Mouse (Mus musculus) MEL (cell line): ENCODE measurements at regions not wholly inside any gene's neighbourhood (a gene's known extent, or its start where the extent isn't known, plus 50 kb on each side); places are given as distances from the start of the nearest gene placed in this dataset.

ENCODE experiments used
- DNase-seq: peaks from one replicate; pipeline ENCODE4 v3.0.0; 2011; ENCODE audit warnings: low read depth, low spot score
- H3K27ac ChIP-seq: 2 replicates; pipeline ENCODE4 v1.5.1; 2012; ENCODE audit warnings: low read depth, mild to moderate bottlenecking, control low read depth, low read length, moderate library complexity; ENCODE audit not compliant: control insufficient read depth
- H3K27me3 ChIP-seq, 2 experiments: fragments of 150-350 bp in 1 of 2; sonication (generic) in 1 of 2; 2 replicates each; pipeline ENCODE4 v1.6.1; 2012; ENCODE audit warnings: low read length in 2 of 2, mild to moderate bottlenecking in 2 of 2, improper control_type of control experiment in 1 of 2, moderate library complexity in 1 of 2; ENCODE audit not compliant: insufficient read depth in 2 of 2, control insufficient read depth in 1 of 2
- H3K36me3 ChIP-seq, 2 experiments: 2 replicates each; pipeline ENCODE4 v1.6.1; 2012 to 2014; ENCODE audit warnings: low read length in 2 of 2, improper control_type of control experiment in 1 of 2, inconsistent platforms in 1 of 2, mild to moderate bottlenecking in 1 of 2; ENCODE audit not compliant: insufficient read depth in 2 of 2, control insufficient read depth in 1 of 2
- H3K4me1 ChIP-seq, 2 experiments: fragments of 150-350 bp in 1 of 2; sonication (generic) in 1 of 2; 2 replicates each; pipeline ENCODE4 v1.6.1; 2012; ENCODE audit warnings: low read length in 2 of 2, improper control_type of control experiment in 1 of 2, mild to moderate bottlenecking in 1 of 2; ENCODE audit not compliant: insufficient read depth in 2 of 2, control insufficient read depth in 1 of 2
- H3K4me3 ChIP-seq, 2 experiments: fragments of 150-350 bp in 1 of 2; sonication (generic) in 1 of 2; 2 replicates each; pipeline ENCODE4 v1.5.1; 2012; ENCODE audit warnings: low read depth in 2 of 2, low read length in 2 of 2, mild to moderate bottlenecking in 2 of 2, moderate library complexity in 2 of 2, control low read depth in 1 of 2, improper control_type of control experiment in 1 of 2; ENCODE audit not compliant: control insufficient read depth in 1 of 2, insufficient read depth in 1 of 2
- H3K79me2 ChIP-seq: 2 replicates; pipeline ENCODE4 v1.6.1; 2012; ENCODE audit warnings: mild to moderate bottlenecking, low read length, moderate library complexity; ENCODE audit not compliant: control insufficient read depth, poor library complexity, insufficient read depth
- H3K9ac ChIP-seq: 2 replicates; pipeline ENCODE4 v1.6.1; 2012; ENCODE audit warnings: low read depth, mild to moderate bottlenecking, control low read depth, low read length, moderate library complexity; ENCODE audit not compliant: control insufficient read depth, poor library complexity, severe bottlenecking
- H3K9me3 ChIP-seq: fragments of 150-350 bp; sonication (generic); replicated peaks from 2 replicates; pipeline ENCODE4 v1.6.1; 2012; ENCODE audit warnings: mild to moderate bottlenecking, low read length, improper control_type of control experiment, moderate library complexity; ENCODE audit not compliant: insufficient read depth
- CHD1 ChIP-seq: IDR thresholded peaks from 2 replicates; pipeline ENCODE4 v1.6.1; 2012; ENCODE audit warnings: low read depth, mild to moderate bottlenecking, inconsistent platforms, low read length, improper control_type of control experiment
- CTCF ChIP-seq, 3 experiments: IDR thresholded peaks in 2 of 3; conservative IDR thresholded peaks in 1 of 3; 2 replicates each; pipeline ENCODE4 v1.5.1; 2011 to 2012; ENCODE audit warnings: low read length in 3 of 3, low read depth in 2 of 3, mild to moderate bottlenecking in 2 of 3, improper control_type of control experiment in 1 of 3, inconsistent platforms in 1 of 3, mixed read lengths in 1 of 3, moderate library complexity in 1 of 3; ENCODE audit not compliant: control insufficient read depth in 1 of 3, insufficient read depth in 1 of 3, poor library complexity in 1 of 3, severe bottlenecking in 1 of 3
- EP300 ChIP-seq, 2 experiments: IDR thresholded peaks; 2 replicates each; pipeline ENCODE4 v1.6.1; 2011; ENCODE audit warnings: improper control_type of control experiment in 2 of 2, low read length in 2 of 2, low read depth in 1 of 2, mild to moderate bottlenecking in 1 of 2
- ETS1 ChIP-seq: IDR thresholded peaks from 2 replicates; pipeline ENCODE4 v1.6.1; 2012; ENCODE audit warnings: low read depth, mild to moderate bottlenecking, inconsistent platforms, low read length, improper control_type of control experiment, moderate library complexity
- GABPA ChIP-seq: IDR thresholded peaks from 2 replicates; pipeline ENCODE4 v1.6.1; 2012; ENCODE audit warnings: low read depth, mild to moderate bottlenecking, inconsistent platforms, low read length, improper control_type of control experiment, moderate library complexity
- KAT2A ChIP-seq: conservative IDR thresholded peaks from 2 replicates; pipeline ENCODE4 v1.6.1; 2012; ENCODE audit warnings: low read depth, low read length, improper control_type of control experiment, inconsistent platforms
- MAFK ChIP-seq: IDR thresholded peaks from 2 replicates; pipeline ENCODE4 v1.6.1; 2011; ENCODE audit warnings: low read depth, mild to moderate bottlenecking, low read length, improper control_type of control experiment, borderline replicate concordance
- MAX ChIP-seq: IDR thresholded peaks from 2 replicates; pipeline ENCODE4 v1.6.1; 2011; ENCODE audit warnings: low read length, improper control_type of control experiment
- MAZ ChIP-seq: IDR thresholded peaks from 2 replicates; pipeline ENCODE4 v1.6.1; 2012; ENCODE audit warnings: low read depth, mild to moderate bottlenecking, inconsistent platforms, low read length, improper control_type of control experiment
- MYB ChIP-seq: IDR thresholded peaks from 2 replicates; pipeline ENCODE4 v1.6.1; 2011; ENCODE audit warnings: mild to moderate bottlenecking, low read depth, low read length, improper control_type of control experiment
- MYC ChIP-seq: IDR thresholded peaks from 2 replicates; pipeline ENCODE4 v1.6.1; 2011; ENCODE audit warnings: low read depth, mild to moderate bottlenecking, low read length, improper control_type of control experiment, moderate library complexity
- NELFE ChIP-seq: IDR thresholded peaks from 2 replicates; pipeline ENCODE4 v1.6.1; 2011; ENCODE audit warnings: low read depth, low read length, improper control_type of control experiment
- POLR2A ChIP-seq, 2 experiments: IDR thresholded peaks; 2 replicates each; pipeline ENCODE4 v1.6.1; 2011 to 2012; ENCODE audit warnings: low read length in 2 of 2, mild to moderate bottlenecking in 2 of 2, control low read depth in 1 of 2, improper control_type of control experiment in 1 of 2, low read depth in 1 of 2, moderate library complexity in 1 of 2; ENCODE audit not compliant: control insufficient read depth in 1 of 2, insufficient read depth in 1 of 2, poor library complexity in 1 of 2
- POLR2AphosphoS5 ChIP-seq: IDR thresholded peaks from 2 replicates; pipeline ENCODE4 v1.6.1; 2012; ENCODE audit warnings: low read depth, borderline replicate concordance, mild to moderate bottlenecking, inconsistent platforms, low read length, moderate library complexity, mixed read lengths
- RAD21 ChIP-seq: IDR thresholded peaks from 2 replicates; pipeline ENCODE4 v1.6.1; 2011; ENCODE audit warnings: mild to moderate bottlenecking, low read depth, low read length, improper control_type of control experiment
- RCOR1 ChIP-seq: IDR thresholded peaks from 2 replicates; pipeline ENCODE4 v1.6.1; 2012; ENCODE audit warnings: low read depth, mild to moderate bottlenecking, inconsistent platforms, low read length, improper control_type of control experiment
- TCF12 ChIP-seq: IDR thresholded peaks from 2 replicates; pipeline ENCODE4 v1.6.1; 2014; ENCODE audit warnings: low read depth, mild to moderate bottlenecking, inconsistent platforms, low read length, improper control_type of control experiment, moderate library complexity
- USF2 ChIP-seq, 2 experiments: IDR thresholded peaks; 2 replicates each; pipeline ENCODE4 v1.6.1; 2011 to 2012; ENCODE audit warnings: improper control_type of control experiment in 2 of 2, low read length in 2 of 2, borderline replicate concordance in 1 of 2, inconsistent platforms in 1 of 2, low read depth in 1 of 2, mild to moderate bottlenecking in 1 of 2; ENCODE audit not compliant: insufficient read depth in 1 of 2
- ZC3H11A ChIP-seq: IDR thresholded peaks from 2 replicates; pipeline ENCODE4 v1.6.1; 2012; ENCODE audit warnings: low read depth, mild to moderate bottlenecking, inconsistent platforms, low read length, improper control_type of control experiment
- ZMIZ1 ChIP-seq: IDR thresholded peaks from 2 replicates; pipeline ENCODE4 v1.6.1; 2012; ENCODE audit warnings: low read depth, mild to moderate bottlenecking, inconsistent platforms, low read length, improper control_type of control experiment, moderate library complexity
- ZNF384 ChIP-seq: IDR thresholded peaks from 2 replicates; pipeline ENCODE4 v1.6.1; 2012; ENCODE audit warnings: low read depth, mild to moderate bottlenecking, inconsistent platforms, low read length, improper control_type of control experiment

DNA sequence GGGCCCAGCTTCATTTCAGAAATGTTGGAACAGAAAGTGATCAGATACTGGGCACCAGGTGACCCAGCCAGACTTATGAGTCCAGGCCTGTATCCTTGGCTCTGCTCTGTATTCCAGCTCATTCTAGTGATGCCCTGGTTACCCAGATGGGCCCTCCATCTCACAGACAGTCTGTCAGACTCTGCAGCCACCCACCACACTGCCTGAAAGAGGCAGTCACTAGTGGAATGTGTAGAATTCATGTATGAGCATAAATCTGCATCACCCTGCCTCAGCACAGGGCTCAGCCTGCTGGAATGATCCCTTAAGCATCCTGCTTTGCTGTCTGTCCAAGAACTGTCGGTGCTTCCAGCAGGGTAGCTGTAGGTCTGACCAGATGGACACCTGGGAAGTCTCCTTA lies 51.8 kb upstream of the Nectin1 start:
- H3K9me3 ChIP-seq = no peaks in the 10 kb centered on the region
- no peaks in the 10 kb centered on the region for H3K36me3 ChIP-seq
- H3K4me1 ChIP-seq = no peaks in the 10 kb centered on the region
- DNase-seq = no peak
- no peaks in the 10 kb centered on the region for H3K27me3 ChIP-seq
- no peak overlapping the region for H3K4me3 ChIP-seq
- TF ChIP-seq CTCF (IDR thresholded peaks at IDR 0.05 in 2 of 3, conservative IDR thresholded peaks at IDR 0.05 in 1 of 3; ENCODE audit: control insufficient read depth in 1 of 3, insufficient read depth in 1 of 3, low read depth in 2 of 3, low read length in 3 of 3, poor library complexity in 1 of 3, severe bottlenecking in 1 of 3) (no peak), ZNF384 (no peak), ZC3H11A (no peak), MYC (no peak), GABPA (no peak), RAD21 (no peak), CHD1 (no peak), MAX (no peak), KAT2A (no peak), TCF12 (no peak), ZMIZ1 (no peak), NELFE (no peak), USF2 (IDR thresholded peaks at IDR 0.05; ENCODE audit: borderline replicate concordance in 1 of 2, insufficient read depth in 1 of 2, low read depth in 1 of 2, low read length in 2 of 2) (no peak), ETS1 (no peak), MYB (no peak), MAZ (no peak), MAFK (no peak), POLR2AphosphoS5 (no peak)
- H3K79me2 ChIP-seq = no peaks in the 10 kb centered on the region
- no peak overlapping the region for H3K27ac ChIP-seq
- H3K9ac ChIP-seq = no peak overlapping the region

DNA sequence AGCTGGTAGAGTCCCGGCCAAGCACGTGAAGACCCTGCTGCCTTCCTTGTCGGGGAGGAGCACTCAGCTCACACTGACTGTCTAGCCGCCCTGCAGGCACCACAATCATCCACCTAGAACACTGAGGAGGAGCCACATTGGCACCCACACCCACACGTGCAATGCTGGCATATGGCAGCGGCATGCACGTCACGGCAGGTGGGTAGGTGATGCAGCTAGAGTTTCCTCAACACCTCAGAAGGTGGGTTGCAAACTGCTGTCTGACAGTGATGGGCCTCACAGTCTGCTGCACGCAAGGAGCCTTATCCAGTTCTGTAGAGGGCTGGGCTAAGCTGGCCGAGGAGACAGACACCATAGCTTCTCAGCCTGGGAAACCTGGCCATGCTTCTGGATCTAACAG lies 51.2 kb upstream of the Nectin1 start:
- TF ChIP-seq POLR2A (IDR thresholded peaks at IDR 0.05; ENCODE audit: control insufficient read depth in 1 of 2, insufficient read depth in 1 of 2, low read depth in 1 of 2, low read length in 2 of 2, poor library complexity in 1 of 2) = no peak
- TF ChIP-seq RCOR1 = no peak
- TF ChIP-seq ETS1 = no peak
- TF ChIP-seq EP300 (IDR thresholded peaks at IDR 0.05; ENCODE audit: low read depth in 1 of 2, low read length in 2 of 2) = no peak
- no peak overlapping the region for H3K27ac ChIP-seq
- no peak overlapping the region for H3K9ac ChIP-seq
- H3K36me3 ChIP-seq = no peaks in the 10 kb centered on the region
- H3K4me1 ChIP-seq = no peaks in the 10 kb centered on the region
- no peak overlapping the region for H3K4me3 ChIP-seq
- H3K9me3 ChIP-seq = no peaks in the 10 kb centered on the region
- no peaks in the 10 kb centered on the region for H3K27me3 ChIP-seq
- DNase-seq = no peak
- H3K79me2 ChIP-seq = no peaks in the 10 kb centered on the region
